Mouse (Mus musculus) inflammation-experienced regulatory T-cells, adult 6 months (primary cell): ENCODE measurements at regions not wholly inside any gene's neighbourhood (a gene's known extent, or its start where the extent isn't known, plus 50 kb on each side); places are given as distances from the start of the nearest gene placed in this dataset.

Experiments used
- ATAC-seq: one replicate; pipeline ENCODE4 v1.8.0; 2017

- ATAC-seq = no peak
These were observed 108.6 kb downstream of the Diras2 start for GRCm38 (mm10) chr13:52422456-52422855.

DNA sequence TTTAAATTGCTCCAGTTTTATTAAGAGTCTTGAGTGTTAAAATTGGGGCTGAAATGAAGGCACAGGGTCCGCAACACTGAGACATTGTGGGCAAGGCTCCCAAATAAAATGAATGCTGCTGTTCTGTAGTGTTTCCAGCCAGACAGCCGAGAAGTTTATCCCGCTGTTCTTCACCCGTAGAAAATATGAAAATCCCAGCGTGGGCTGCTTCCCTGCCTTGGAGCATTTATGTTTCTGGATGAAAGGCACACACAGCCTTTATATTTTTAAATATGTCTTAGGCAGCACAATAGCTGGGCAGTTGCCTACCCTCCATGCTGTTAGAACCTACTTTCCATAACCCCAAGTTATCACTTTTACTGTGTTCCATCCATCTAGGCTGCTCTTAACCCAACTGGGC is 102.6 kb downstream of the Diras2 start:
- ATAC-seq = no peak

DNA sequence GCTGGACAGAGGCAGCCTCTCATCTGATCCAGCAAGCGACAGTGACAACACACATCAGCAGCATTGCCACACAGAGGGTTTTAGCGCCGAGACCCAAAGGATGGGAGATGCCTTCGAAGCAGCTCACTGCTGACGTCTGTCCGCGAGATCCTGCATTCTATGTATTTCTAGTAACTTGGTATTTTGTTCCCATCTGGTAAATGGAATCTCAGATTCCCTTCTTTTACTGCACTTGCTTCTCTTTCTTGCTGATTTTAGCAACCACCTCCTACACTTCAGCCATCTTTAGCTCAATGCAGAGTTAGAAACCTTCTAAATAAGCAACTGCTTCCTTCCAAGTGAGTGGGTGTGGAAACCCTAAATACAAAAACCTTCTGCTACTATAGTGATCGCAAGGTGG is 94.3 kb downstream of the Diras2 start:
- ATAC-seq = no peak

- no peak for ATAC-seq
These were observed 85.6 kb downstream of the Diras2 start for GRCm38 (mm10) chr13:52445513-52445912.

- ATAC-seq = no peak
These were observed 82.2 kb downstream of the Diras2 start for GRCm38 (mm10) chr13:52448902-52449301.

- ATAC-seq = no peak
These were observed 79.6 kb downstream of the Diras2 start for GRCm38 (mm10) chr13:52451486-52451885.

DNA sequence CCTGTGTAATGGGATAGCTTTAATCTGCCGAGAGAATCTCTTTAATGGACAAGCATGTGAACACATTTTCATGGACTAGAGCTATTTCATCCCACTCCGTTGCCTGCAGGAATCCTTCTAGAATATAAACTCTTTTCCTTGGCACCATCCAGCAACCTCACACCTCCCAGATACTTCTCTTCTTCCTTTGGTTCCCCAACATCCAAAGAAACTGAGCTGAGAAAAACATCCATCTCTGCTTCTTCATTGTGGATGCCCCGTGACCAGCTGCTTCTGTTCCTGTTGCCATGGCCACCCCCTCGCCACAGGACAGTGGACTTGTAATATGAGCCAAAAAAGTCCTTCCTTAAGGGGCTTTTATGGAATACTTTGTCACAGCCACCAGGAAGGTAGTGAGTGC is 78.8 kb downstream of the Diras2 start:
- ATAC-seq = no peak
